Mouse (Mus musculus) thymus, postnatal 14 days (tissue): ENCODE data around the gene Bak1.
A peak's percentile ranks its signal among the peaks of the same experiment; 100 is the strongest.
"Not testable (repeated sequence)": the region's sequence is repeated elsewhere in the genome, so short reads cannot be mapped to it uniquely, and the experiment has no call there.

Experiments used
- DNase-seq: peaks from one replicate; pipeline ENCODE4 v3.0.0; 2021

Bak1 gene

DNA sequence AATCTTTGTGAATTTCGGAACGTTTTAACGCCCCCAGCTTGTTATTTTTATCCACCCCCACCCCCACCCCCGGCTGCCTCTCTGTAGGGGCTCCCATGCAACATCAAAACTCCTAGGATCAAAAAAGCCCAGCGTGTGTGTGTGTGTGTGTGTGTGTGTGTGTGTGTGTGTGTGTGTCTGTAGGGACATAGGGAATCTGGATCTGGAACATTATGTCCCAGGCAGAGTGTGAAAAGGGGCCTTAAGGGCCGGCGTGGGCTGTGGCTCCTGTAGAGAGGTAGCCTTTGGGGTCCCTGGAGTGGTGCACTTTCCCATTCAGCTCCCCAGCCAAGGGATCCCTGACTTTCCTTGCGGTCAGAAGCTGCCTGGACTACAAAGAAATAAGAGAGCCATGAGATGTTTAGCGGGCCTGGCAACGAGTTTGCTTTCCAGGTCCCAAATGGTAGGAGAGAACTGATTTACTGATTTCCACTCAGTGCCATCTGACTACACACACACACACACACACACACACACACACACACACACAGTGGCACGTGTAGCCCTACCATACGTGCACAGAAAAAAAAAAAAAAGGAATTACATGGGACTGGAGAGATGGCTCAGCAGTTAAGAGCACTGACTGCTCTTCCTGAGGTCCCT, 10.1 kb downstream of the Bak1 start:
- DNase-seq: no peak

DNA sequence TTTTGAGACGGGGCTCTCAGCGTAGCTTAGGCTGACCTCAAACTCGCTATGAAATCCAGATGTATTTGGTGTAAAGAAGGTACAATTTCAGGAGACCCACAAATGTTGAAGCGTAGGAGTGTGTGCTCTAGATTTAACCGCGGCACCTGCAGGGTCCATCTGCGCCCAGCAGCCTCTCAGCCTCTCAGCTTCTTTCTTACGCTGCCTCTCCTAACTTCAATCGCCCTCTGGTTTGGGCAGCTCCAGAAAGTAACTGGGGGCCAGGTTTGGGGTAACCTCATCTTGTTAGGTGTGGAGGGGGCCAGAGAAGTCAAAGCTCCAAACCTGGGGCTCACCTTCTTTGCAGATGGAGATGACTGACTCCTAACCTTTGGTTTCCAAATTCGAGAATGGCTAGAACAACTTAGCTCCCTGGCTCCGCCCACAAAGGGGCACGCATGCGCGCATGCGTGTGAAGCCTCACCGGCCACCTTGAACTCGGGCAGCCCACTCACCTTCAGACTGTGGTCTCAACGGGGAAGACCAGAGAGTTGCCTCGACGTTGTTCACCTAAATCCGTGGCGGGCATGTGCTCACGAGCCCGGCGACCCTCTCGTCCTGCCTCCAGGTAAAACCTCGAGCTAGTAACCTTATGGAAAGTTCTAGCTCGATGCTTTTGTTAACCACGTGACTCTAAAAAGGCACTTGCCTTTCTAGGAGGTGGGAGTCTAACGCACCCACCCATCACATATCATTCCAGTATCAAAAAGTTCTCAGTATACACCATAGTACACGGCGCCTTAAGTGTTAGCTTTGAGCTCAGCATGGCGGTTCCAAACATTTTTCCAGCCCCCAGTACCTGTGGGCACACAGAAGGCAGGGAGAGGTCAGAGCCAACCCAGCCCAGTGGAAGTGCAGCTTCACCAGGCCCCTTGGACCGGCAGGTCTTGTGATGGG, 11.0 kb downstream of the Bak1 start:
- peak; percentile 94 for DNase-seq

DNA sequence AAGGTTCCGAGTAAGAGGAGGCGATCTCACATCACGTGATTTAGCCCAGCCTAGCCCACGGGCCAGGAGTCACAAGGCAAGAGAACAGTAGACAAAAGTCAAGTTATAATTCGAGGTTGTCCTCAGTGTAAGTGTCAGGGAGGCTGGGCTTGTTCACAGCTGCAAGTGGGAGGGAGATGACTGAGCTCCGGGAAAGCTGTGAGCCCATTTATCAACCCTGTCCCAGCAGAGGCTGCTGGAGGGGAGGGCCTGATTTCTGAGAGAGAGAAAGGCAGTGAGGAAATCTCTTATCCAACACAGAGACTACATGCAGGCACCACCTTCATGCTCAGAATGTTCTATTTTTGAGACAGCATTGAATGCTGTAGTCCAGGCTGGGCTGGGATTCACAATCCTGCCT, 15.9 kb downstream of the Bak1 start:
- no peak for DNase-seq

DNA sequence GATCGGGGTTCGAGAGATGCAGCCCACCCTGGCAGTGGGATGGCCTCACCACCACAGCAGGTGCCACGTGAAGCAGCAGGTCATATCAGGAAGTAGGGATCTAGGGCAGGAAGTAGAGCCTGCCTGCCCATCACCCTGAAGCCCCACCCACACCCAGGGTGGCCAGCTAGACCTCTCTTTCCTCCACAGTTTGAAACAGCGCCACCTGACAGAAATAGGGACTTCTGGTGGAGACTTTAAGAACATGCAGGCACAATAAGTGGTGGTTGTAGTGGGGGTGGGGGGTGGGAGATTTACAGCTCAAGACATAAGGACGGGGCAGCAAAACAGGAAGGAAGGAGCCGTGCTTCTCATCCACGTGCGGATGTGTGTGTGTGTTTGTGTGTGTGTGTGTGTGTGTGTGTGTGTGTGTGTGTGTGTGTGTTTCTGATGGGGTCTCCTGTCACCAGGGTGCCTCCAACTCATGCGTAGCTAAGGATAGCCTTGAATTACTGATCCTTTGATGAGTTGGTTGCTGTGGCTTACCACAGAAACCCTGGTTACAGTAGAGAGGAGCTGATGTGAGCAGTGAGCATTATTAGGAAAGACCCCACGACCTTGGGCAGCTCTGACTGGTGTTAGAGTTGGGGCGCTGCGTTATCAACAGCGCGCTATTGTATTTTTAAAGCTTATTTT, 16.7 kb downstream of the Bak1 start:
- peak; percentile 72 for DNase-seq

DNA sequence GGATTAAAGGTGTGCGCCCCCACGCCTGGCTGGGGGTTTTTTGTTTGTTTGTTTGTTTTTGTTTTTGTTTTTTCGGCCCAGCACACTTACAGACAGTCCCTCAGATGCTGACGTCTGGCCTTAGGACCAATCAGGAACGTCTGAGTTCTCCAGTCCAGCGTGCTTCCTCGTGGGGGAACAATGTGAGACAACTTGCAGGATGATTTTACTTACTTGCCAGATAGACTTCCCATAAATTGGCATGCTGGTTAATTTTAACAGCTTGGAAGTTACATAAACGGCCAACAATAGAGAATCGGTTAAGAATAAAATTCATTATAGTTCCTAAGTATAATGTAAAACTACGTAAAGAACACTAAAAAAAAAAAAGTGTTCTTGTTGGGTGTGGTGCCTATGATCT, 17.6 kb downstream of the Bak1 start:
- no peak for DNase-seq

DNA sequence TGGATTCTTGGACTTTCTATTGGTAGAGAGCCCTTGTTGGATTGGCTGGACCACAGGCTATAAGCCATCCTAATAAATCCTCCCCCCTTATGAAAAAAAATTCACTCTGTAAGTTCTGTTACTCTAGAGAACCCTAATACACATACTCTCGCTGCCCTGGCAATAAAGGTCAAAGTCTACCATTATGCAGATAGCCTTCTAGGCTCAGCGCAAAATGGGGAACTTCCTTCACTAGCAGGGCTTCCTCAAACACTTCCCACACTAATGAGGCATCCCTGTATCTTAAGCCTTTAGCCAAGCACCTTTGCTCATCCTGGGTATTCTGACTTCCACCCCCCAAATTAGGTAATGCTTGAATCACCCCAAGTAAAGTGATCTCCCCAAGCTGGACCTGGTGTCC, 20.5 kb downstream of the Bak1 start:
- DNase-seq: no peak

DNA sequence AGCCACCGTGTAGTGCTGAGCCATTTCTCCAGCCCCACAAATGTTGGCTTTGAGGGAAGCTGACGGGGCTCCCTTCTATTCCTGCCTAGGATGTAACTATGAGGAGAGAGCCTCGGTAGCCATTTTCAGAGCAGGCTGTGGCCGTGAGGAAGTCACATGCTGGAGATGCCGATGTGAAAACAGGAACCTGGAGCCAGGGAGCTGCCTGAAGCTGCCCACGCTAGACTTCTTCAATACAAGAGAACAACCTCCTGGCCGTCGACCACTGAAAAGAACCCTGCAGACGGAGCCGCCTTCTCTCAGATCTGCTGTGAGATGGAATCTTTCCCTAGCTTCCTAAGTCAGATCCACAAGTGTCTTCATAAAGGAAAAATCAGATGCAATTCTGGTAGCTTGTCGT, 23.2 kb downstream of the Bak1 start:
- DNase-seq: no peak

DNA sequence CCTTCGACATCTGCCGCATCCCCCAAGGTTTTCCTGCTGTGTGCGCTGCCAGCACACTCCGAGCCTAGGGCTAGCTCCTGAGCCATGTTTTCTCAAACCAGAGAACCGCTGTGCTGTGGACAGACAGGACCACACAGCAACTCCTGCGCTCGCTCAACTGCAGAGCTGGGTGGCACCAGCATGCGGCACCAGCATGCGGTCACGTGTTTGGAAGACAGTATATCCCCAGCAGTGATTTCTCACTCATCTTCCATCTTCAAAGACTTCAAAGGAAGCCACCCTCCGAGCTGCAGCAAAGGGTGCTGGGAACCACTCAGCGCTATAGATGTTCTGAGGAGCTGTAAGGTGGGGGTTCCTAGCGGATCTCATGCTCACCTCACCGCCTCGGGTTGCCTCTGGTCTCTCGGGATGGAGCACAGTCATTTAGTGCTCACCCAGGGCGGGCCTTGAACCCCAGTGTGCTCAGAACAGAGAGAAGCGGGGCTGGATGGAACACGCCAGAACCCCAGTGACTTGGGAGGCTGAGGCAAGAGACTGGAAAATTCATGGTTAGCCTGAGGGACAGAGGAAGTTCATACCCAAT, 23.8 kb downstream of the Bak1 start:
- DNase-seq: no peak

DNA sequence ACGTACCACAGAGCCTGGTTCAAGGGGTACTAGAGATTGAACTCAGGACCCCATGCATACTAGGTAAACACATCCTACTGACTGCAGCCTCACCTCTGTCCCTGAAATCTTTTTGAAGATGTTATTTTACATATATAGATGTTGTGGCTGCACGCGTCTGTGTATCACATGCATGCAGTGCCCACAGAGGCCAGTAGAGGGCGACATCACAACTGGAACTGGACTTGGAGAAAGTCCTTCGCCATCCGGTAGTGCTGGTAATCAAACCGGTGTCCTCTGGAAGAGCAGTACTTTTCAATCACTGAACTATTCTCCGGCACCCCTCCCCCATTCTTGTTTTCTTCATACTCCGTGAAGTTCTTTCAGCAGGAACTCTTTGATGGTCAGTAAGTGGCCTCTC, 24.4 kb downstream of the Bak1 start:
- DNase-seq: peak; percentile 74

DNA sequence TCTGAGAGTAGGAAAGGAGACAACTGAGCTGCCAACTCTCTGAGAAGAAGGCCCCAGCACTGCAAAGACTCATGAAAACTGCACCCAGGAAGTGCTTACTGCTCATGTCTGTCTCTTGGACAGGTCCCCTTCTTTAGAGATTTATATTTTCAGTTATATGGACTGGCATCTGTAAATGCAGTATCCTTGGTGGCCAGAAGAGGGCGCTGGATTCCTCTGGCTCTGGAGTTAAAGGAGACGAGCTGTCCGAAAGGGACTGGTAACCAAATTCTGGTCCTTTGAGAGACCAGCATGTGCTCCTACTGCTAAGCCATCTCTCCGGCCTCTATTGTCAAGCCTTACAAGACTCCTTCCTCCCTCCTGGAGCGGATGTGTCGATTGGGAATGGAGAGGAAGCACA, 26.9 kb downstream of the Bak1 start:
- DNase-seq: peak; percentile 49

DNA sequence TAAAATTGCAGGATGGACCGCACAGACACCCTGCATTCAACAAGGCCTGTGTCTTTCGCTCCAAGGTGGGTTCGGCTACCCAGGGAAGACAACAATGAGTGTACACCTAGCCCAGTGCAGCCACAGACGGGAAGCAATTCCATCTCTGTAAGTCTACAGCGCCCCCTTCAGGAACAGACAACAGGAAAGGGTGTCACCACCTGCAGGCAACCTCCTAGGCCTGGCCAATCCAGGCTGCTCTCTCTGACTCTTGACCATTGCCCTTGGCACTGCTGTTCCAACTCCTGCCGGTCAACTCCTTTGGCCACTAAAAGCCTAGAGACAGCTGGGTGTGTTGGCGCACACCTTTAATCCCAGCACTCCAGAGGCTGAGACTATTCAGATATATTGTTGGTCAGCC, 27.7 kb downstream of the Bak1 start:
- peak; percentile 80 for DNase-seq

DNA sequence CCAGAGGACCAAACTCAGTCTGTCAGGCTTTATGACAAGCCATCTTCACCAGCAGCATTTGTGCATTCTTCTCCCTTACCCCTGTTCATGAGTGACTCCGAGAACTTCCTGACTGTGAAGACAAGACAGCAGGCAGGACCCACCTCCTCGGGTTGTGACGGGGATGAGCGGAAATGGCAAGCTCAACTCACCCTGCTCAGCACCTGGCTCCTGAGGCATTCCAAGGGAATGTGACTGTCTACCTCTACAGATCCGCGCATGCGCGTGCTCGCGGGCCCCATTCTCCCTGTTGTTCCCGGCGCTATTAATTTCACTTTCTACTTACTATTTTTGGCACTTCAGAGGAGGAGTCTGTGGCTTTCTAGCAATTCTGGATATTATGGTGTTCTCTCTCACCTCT, 28.8 kb downstream of the Bak1 start:
- peak; percentile 43 for DNase-seq

DNA sequence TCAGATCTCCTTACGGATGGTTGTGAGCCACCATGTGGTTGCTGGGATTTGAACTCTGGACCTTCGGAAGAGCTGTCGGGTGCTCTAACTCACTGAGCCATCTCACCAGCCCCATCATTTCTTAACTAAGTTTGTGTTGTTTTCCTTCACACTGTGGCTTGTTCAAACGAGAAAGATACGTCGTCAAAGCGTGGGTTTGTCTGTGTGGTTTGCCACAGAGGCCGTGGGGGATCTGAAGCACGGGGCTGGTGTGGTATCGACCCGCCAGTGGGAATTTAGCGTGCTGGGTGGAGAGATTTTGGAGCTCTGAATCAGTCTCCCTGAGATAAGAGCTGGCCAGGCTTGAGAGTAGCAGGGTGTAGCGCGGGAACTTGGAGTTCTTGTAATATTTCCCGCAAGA, 30.5 kb downstream of the Bak1 start:
- DNase-seq: no peak

DNA sequence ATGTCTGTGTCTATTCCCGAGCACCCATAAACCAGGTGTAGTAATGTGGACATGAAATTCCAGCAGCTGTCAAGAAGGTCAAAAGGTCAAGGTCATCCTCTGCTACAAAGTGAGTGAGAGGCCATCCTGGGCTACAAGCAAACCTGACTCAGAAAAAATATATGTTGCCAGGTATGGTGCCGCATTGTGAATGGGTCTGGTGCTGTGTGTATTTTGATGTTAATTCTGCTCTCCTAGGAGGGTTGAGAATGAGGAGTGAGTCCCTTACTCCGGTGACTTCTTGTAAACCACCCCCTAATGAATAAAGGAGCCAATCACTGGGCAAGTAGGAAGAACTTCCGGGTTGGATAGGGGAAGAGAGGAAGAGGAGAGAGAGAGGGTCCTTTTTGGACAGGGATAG, 31.1 kb downstream of the Bak1 start:
- DNase-seq: no peak

DNA sequence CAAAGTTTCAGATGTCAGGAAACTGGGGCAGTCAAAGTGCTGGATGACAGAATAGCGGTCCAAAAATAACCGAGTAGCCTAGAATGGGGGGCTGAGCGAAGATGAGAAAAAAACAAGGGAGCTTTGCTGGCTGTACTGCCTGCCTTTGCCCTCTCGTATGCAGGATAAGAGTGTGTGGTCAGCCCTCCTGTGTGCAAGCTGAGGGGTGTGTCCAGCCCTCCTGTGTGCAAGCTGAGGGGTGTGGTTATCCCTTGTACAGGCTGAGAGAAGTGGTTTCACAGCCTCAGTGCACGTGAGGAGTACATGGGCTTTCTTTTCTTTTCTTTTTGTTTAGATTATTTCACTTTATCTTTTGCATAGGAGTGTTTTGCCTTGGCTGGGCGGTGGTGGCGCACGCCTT, 33.2 kb downstream of the Bak1 start:
- no peak for DNase-seq

DNA sequence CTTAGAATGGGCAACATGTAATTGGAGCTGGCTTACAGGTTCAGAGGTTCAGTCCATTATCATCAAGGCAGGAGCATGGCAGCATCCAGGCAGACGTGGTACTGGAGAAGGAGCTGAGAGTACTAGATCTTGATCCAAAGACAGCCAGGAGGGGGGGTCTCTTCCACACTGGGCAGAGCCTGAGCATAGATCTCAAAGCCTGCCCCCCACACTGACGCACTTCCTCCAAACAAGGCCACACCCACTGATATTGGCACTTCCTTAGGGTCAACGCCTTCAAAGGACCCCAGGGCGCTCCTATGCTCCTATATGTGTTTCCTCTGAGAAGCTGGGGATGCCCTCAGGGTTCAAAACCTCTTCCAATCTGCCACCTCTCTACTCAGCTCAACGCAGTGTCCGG, 33.8 kb downstream of the Bak1 start:
- DNase-seq: no peak

DNA sequence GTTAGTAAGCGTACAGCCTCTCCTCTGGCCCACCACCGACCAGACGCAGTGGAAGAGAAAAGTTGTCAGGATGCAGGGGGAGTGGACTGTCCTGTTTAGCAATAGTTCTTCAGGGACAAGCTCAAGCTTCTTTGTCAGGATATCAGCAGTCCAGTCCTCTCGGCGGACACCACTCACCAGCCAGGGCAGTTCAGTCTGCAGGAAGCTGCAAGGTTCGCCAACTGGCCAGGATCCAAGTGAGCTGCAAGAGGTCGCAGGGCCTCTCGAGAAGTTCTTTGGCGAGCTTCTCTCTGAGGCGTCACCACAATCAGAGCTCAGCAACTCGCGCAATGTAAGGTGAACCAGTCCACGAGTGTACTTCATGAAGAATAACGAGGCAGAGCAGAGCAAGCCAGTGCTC, 34.4 kb downstream of the Bak1 start:
- DNase-seq: no peak

DNA sequence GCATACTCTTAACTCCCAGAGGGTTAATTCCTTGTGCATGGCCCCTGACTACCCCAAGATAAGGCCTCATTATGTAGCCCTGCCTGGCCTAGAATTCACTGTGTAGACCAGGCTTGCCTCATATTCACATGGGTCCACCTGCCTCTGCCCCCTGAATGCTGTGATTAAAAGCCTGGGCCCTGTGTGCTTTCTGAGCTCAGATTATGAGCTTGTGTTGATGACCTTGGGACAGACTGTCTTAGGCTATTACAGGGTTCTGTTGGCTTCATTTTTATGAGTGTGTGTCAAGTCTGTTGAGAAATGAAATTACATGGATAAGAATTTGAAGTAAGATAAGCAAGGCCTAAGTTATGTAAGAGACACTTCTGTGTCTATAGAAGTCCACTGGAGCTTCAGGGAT, 38.3 kb downstream of the Bak1 start:
- DNase-seq: no peak

DNA sequence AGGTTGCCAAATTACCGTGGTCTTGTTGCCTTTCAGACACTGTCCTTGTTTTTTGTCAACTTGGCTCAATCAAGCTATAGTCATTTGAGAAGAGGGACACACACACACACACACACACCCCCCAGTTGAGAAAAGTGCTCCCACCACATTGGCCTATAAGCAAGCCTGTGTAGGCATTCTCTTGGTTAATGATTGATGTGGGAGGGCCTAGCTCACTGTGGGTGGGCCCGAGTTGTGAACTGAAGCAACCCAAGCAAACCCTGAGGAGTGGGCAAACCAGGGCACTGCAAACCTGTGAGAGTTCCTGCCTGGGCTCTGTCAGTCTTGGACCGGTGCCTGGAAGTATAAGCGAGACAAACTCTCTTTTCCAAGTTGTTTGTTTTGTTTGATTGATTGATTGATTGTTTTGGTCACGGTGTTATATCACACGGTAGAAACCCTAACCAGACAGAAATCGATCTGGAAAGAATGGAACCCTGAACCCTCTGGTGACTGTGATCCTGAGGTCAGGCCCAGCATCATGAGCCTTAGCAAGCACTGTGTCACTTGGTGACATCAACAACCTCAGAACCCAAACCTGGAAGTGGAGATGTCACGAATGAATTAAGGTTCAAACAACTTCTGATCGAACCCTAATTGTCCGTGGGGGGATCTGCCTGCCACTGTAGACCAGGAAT, 43.2 kb downstream of the Bak1 start:
- no peak for DNase-seq

DNA sequence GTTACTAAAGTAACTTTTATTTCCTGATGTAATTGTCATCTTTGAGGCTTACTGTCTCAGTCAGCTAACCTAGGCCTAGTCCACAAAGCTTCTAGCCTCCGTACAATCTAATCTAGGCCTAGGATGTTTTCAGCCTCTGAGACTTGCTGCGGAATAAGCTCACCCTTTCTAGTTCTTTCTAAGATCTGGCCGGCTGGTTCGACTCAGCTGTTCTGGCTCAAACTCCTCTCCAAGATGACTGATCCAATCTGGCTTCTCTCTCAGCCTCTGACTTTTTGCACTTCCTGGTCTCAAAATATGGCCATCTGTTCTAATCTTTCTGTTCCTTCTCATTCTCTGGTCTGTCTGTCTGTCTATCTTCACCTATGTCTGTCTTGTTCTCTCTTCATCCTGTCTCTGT, 45.4 kb downstream of the Bak1 start:
- DNase-seq: no peak

DNA sequence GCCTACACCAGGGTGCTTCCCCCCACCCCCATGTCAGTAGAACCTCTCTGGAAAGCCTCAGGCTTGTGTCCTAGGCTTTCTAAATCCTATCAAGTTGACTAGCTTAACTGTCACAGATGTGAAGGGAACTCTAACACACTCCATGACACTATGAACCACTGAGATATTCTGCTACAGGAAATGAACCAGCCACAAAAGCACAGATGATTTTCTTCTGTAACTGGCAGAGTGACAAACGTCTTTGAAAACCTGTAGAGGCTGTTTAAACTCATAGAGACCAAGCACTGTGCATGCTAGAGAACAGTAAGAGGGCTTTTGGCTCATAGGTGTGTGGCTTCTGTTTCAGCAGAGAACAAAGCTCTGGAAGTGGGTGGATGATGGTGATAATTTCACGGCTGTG, 47.8 kb downstream of the Bak1 start:
- peak; percentile 62 for DNase-seq

DNA sequence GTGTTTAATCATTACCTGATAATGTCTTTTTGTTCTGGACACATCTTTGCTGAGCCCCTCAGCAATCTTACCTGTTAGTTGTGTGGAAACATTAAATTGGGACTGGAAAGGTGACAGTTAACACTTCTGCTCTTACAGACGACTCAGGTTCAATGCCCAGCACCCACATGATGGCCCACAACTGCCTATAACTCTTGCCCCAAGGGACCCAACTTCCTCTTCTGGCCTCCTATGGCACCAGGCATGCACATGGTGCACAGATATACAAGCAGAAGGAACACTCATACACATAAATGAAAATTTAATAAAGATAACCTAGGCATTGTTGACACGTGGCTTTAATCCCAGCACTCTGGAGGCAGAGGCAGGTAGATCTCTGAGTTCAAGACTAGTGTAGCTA, 49.4 kb downstream of the Bak1 start:
- DNase-seq: no peak

DNA sequence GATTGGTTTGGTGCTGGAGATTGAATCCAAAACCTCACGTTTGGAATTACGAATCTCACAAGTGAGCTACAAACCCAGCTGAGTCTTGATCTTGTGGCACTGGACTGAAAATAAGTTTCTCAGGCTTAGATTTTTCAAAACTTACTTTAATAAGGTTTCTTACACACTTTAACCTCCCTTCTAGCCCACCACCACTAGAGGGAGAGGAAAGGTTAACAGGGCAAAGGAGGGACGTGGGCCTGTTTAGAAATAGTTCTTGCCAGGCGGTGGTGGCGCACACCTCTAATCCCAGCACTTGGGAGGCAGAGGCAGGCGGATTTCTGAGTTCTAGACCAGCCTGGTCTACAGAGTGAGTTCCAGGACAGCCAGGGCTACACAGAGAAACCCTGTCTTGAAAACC, 51.5 kb downstream of the Bak1 start:
- not testable (repeated sequence) for DNase-seq
